Mouse (Mus musculus) thymus, adult 2 months (tissue): ENCODE results near the gene Gm10406. TPM values are rescaled to one million over a fixed set of nuclear protein-coding genes. Genes with fewer than 3 reads are reported as not detected.
"Not testable (repeated sequence)": the region's sequence is repeated elsewhere in the genome, so short reads cannot be mapped to it uniquely, and the experiment has no call there.

Source experiments
- DNase-seq: peaks from one replicate; pipeline ENCODE4 v3.0.0; 2021
- H3K27ac ChIP-seq: fragments of 200-500 bp; 2 replicates; pipeline ENCODE4 v1.5.1; 2012; ENCODE audit warnings: low read length, control low read depth; ENCODE audit not compliant: control insufficient read depth, insufficient read depth
- H3K27me3 ChIP-seq: fragments of 200-500 bp; 2 replicates; pipeline ENCODE4 v1.6.1; 2012; ENCODE audit warnings: mild to moderate bottlenecking, low read length, moderate library complexity, mixed read lengths; ENCODE audit not compliant: control insufficient read depth, insufficient read depth
- H3K36me3 ChIP-seq: fragments of 200-500 bp; 2 replicates; pipeline ENCODE4 v1.6.1; 2012; ENCODE audit warnings: mild to moderate bottlenecking, low read length, moderate library complexity; ENCODE audit not compliant: control insufficient read depth, insufficient read depth
- H3K4me1 ChIP-seq: fragments of 200-500 bp; replicated peaks from 2 replicates; pipeline ENCODE4 v1.6.1; 2012; ENCODE audit warnings: low read length; ENCODE audit not compliant: control insufficient read depth, insufficient read depth
- H3K4me3 ChIP-seq: fragments of 200-500 bp; 2 replicates; pipeline ENCODE4 v1.5.1; 2012; ENCODE audit warnings: mild to moderate bottlenecking, low read length, control low read depth, moderate library complexity; ENCODE audit not compliant: control insufficient read depth, insufficient read depth
- WGBS: fragments of 180-500 bp; shearing (Covaris S2); methylation state at CpG from one replicate; pipeline ENCODE4 v1.1.7; 2018; 5-methylcytosine and 5-hydroxymethylcytosine counted together
- polyA plus RNA-seq: library from polyadenylated mRNA; depleted of rRNA; stranded (reverse); fragments of >200 nt; gene quantifications from 2 replicates; pipeline ENCODE4 v1.2.3, GENCODE M21; 2012; rRNA removed

The Gm10406 gene
- polyA plus RNA-seq, result 0.30 TPM in 1 of 2 replicates, not detected in the other

DNA sequence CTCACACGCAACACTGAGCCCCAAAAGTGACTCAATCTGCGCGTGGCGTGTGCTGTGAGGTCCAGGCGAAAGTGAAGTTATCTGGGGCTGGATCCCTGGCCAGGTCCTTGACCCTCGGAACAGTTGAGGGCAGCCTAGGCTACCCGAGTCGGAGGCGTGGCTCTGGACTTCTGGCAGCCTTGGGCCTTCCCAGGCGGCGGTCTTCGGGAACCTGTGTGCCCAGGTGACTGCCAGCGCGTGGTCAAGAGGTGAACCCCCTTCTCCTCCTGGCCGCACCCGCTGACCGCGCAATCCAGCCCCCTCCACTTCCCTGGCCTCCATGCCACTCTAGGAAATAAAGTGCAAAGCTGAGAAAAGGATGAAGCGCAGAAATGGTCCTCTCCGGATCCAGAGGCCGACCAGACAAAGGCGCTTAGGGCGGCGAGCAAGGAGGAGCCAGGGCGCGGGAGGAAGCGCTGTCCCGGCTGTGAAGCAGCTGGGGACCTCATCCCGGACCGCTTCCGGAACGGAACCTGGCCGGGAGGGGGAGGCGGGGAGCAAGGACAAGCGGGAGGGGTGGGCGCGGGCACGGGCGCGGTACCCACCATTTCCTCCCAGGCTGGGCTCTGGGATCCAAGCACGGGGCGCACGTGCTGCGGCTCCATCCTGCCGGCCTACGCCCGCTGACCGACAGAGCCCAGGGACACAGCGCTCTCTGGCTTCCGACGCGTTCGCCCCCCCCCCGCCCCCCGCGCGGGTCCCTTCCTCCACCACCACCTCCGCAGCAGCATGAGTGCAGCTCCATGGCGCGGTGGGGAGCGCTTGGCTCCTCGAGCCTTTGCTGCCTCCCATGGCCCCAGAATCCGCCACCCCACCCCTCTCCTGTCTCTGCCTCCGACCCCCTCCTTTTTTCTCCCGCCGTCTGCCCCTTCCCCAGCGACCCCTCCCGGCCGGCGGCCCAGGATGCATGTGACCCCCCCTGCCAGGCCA is at the start of gene Gm10406:
TSS of gene Gm10406 (minus strand) at position 669 of the 969 bp plus-strand sequence.
- not testable (repeated sequence) for H3K4me1 ChIP-seq, H3K27me3 ChIP-seq, H3K27ac ChIP-seq, H3K36me3 ChIP-seq
- peak within 1 kb of the TSS; percentile 32 for H3K4me3 ChIP-seq
- peak; percentile 5 for DNase-seq
- 2% methylated on average over 54 of the region's 70 CpGs for WGBS

DNA sequence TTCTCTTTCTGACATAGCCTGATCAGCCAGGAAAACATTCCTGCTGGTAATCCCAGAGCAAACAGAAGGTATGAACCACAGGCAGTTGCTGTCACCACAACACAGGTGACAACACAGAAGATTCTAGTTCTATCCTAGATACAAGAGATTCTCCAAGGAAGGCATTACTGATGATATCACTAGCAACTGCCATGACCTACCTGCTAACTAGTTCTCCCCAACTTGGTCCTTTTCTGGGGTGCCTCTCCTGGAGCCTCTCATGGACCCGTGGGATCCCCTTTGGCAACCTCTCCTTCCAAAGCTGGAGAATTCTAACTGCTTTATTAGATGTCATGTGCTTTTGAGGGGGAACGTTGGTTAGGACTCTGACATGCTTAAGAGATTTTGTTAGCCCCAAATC is 17.6 kb upstream of the Gm10406 start, which contains the start of gene Gm3685:
TSS of gene Gm3685 (minus strand) at position 101 of the 400 bp plus-strand sequence.
- H3K27ac ChIP-seq, H3K27me3 ChIP-seq, H3K4me3 ChIP-seq, H3K4me1 ChIP-seq, DNase-seq, H3K36me3 ChIP-seq: not testable (repeated sequence)
- no CpG with 5 or more reads among the region's 2 CpGs for WGBS

GRCm38 (mm10) chr14:7026274-7026673 is 975 bp downstream of the Gm10406 start:
- H3K4me1 ChIP-seq, H3K36me3 ChIP-seq, H3K27ac ChIP-seq, H3K4me3 ChIP-seq, H3K27me3 ChIP-seq: not testable (repeated sequence)
- 15% methylated on average over 9 of the region's 9 CpGs for WGBS
- peak; percentile 0 for DNase-seq

DNA sequence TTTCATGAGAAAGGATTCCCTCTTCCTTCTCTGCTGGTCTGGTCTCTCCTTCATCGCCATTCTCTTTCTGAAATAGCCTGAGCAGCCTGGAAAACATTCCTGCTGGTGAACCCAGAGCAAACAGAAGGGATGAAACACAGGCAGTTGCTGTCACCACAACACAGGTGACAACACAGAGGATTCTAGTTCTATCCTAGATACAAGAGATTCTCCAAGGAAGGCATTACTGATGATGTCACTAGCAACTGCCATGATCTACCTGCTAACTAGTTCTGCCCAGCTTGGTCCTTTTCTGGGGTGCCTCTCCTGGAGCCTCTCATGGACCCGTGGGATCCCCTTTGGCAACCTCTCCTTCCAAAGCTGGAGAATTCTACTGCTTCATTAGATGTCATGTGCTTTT is 53.5 kb downstream of the Gm10406 start, which contains the start of gene Gm6356:
TSS of gene Gm6356 (minus strand) at position 101 of the 400 bp plus-strand sequence.
- not testable (repeated sequence) for H3K36me3 ChIP-seq, H3K27me3 ChIP-seq, H3K4me1 ChIP-seq, H3K4me3 ChIP-seq, H3K27ac ChIP-seq, DNase-seq
- WGBS, result 53% methylated on average over 1 of the region's 2 CpGs

Other genes starting within 250 kb of the Gm10406 start
- not detected in 2 replicates for gene Gm3642, start 187.1 kb downstream of the Gm10406 start, polyA plus RNA-seq
- not detected in 2 replicates for gene Gm3667, start 137.5 kb downstream of the Gm10406 start, polyA plus RNA-seq
- gene Gm6356, start 53.6 kb downstream of the Gm10406 start, polyA plus RNA-seq, result not detected in 2 replicates
- not detected in 2 replicates for gene Gm3685, start 17.5 kb upstream of the Gm10406 start, polyA plus RNA-seq
- gene Gm3696, start 73.2 kb upstream of the Gm10406 start, polyA plus RNA-seq, result 0.11 and 0.42 TPM in 2 replicates
- not detected in 2 replicates for gene Gm6676, start 98.0 kb upstream of the Gm10406 start, polyA plus RNA-seq
- 0.18 and 0.44 TPM in 2 replicates for gene Gm3512, start 147.1 kb upstream of the Gm10406 start, polyA plus RNA-seq
- gene Gm16434, start 167.1 kb upstream of the Gm10406 start, polyA plus RNA-seq, result not detected in 2 replicates
- not detected in 2 replicates for gene Gm3727, start 237.3 kb upstream of the Gm10406 start, polyA plus RNA-seq